Mouse (Mus musculus): Measurements from ENCODE around the gene Fgfrl1. TPM values are rescaled to one million over a fixed set of nuclear protein-coding genes. Genes with fewer than 3 reads are reported as not detected.
A peak's percentile ranks its signal among the peaks of the same experiment; 100 is the strongest.

Gene Fgfrl1
- 10 to 100 TPM; 20.8 to 29.5 TPM for total RNA-seq (2021)

DNA sequence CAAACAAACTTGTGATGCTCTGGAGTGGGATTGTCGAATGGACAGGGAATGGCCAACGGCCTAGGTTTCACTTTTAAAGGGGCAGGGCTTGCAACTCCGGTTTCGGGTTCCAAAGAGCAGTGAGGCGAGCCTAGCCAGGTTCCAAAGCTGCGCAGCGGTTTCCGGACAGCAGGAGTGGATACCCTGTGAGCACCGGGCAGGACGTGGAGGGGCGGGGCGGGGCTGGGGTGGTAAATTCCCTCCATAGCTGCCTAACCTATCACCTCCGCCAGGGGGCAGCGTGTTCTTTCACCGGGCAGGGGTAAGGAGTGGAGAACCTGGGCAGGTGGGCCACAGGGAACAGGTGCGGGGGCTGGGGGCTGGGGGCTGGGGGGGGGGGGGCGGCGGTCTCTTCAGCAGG lies at the start of gene Fgfrl1:
Gene Fgfrl1, plus strand, starts transcription at position 112 of the 400 bp plus-strand sequence.
- no peak for DNase-seq

- DNase-seq = no peak
Observed at GRCm38 (mm10) chr5:108643674-108644073, 48.5 kb upstream of the Fgfrl1 start.

DNA sequence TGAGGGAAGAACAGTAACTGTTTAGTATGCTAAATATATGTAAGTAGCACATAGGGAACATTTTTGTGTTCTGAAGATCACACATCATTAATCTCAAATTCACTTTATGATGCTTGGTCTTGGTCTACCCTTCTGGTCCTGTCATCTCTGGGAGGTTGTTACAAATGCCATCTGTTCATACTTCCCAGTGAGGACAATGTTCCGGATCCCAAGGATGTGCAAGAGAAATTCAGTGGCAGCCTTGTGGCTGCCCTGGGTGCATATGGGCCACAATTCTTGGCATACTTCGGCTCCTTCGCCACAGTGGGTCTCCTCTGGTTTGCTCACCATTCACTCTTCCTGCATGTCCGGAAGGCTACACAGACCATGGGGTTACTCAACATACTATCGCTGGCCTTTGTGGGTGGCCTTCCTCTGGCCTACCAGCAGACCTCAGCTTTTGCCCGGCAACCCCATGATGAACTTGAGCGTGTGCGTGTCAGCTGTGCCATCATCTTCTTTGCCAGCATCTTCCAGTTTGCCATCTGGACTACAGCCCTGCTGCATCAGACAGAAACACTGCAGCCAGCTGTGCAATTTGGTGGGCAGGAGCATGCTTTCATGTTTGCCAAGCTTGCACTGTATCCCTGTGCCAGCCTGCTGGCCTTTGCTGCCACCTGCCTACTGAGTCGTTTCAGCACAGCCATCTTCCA lies 46.4 kb upstream of the Fgfrl1 start:
- DNase-seq = no peak

DNA sequence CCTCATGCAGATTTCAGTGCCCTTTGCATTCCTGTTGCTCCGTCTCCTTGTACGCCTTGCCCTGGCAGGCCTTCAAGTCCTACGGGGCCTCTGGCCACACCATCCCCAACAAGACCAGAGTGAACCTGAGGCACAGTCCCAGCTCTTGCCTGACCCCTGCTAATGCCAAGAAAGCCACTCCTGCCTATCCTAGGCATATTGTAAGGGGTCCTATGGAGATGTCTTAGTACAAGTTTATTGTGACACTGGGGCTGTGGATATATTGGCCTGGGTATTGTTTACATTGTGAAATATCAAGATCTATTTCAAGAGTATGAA lies 45.9 kb upstream of the Fgfrl1 start:
- DNase-seq = no peak

- DNase-seq = no peak
Observed at GRCm38 (mm10) chr5:108647311-108647710, 44.9 kb upstream of the Fgfrl1 start.

GRCm38 (mm10) chr5:108647820-108648465 lies 44.2 kb upstream of the Fgfrl1 start:
- DNase-seq = no peak

- DNase-seq = no peak
Observed at GRCm38 (mm10) chr5:108648937-108649576, 43.1 kb upstream of the Fgfrl1 start.

DNA sequence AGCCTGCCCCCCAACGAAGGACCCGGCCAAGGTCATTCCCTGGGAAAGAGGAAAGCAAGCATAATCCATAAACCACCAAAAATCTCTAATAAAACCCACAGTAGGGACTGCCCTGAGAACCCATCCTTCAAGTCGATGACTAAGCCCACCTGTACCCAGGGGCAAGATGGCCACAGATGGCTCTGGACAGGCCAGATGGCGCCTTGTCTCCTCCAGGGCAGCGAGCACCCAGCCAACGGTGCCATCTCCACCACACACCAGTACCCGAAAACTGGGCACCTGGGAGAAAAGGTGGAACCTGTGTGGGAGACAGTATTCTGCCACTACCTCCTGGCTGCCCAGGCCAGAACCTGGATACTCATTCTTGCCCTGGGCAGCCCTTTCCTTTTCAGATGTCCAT lies 41.8 kb upstream of the Fgfrl1 start:
- DNase-seq = no peak

GRCm38 (mm10) chr5:108651136-108651720 lies 41.0 kb upstream of the Fgfrl1 start:
- no peak for DNase-seq

GRCm38 (mm10) chr5:108651823-108652222 lies 40.4 kb upstream of the Fgfrl1 start:
- DNase-seq = no peak

- peak in 1 of 2 experiments; percentile 2 for DNase-seq
Observed at GRCm38 (mm10) chr5:108653341-108653740, 38.8 kb upstream of the Fgfrl1 start.

GRCm38 (mm10) chr5:108654444-108654990 lies 37.7 kb upstream of the Fgfrl1 start:
- no peak for DNase-seq

- peak in 1 of 2 experiments; percentile 2 for DNase-seq
Observed at GRCm38 (mm10) chr5:108655381-108655780, 36.8 kb upstream of the Fgfrl1 start.

- DNase-seq = peak in 1 of 2 experiments; percentile 4
Observed at GRCm38 (mm10) chr5:108655891-108656650, 36.1 kb upstream of the Fgfrl1 start.

DNA sequence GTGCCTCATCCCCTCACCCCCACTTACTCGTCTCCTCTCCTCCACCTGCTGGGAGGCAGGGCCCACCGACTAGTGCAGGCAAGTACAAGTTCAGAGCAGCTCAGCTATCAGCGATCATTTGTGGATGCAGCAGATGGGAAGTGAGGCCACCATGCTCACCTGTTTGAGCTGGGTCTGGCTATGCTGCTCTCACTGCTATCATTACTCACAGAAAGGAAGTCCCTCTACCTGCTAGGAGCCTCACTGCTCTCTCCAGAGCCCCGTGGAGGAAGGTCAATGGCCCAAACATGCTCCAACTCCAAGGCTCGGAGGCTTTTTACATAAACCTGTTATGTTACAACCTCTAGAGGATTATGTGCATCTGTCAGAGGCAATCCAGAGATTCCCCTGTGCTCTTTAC lies 34.8 kb upstream of the Fgfrl1 start:
- DNase-seq = no peak

DNA sequence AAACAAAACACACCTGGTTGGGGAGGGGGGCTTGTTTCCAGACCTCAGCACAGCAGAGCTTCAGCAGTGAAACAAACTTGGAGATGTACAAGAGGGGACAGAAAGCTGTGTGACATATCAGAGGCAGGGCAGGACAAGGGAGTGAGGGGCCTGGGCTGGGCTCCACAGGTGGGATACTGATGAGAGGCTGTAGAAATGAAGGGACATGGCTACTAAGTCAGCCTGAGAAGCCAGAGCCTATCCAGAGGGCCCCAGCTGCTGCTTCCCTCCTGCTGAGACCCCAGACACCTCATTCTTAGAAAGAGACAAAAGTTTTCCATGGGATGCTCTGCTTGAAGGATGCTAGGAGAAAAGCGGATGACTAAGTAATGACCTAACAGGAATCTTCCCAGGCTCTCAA lies 33.6 kb upstream of the Fgfrl1 start:
- peak in 1 of 2 experiments; percentile 1 for DNase-seq

DNA sequence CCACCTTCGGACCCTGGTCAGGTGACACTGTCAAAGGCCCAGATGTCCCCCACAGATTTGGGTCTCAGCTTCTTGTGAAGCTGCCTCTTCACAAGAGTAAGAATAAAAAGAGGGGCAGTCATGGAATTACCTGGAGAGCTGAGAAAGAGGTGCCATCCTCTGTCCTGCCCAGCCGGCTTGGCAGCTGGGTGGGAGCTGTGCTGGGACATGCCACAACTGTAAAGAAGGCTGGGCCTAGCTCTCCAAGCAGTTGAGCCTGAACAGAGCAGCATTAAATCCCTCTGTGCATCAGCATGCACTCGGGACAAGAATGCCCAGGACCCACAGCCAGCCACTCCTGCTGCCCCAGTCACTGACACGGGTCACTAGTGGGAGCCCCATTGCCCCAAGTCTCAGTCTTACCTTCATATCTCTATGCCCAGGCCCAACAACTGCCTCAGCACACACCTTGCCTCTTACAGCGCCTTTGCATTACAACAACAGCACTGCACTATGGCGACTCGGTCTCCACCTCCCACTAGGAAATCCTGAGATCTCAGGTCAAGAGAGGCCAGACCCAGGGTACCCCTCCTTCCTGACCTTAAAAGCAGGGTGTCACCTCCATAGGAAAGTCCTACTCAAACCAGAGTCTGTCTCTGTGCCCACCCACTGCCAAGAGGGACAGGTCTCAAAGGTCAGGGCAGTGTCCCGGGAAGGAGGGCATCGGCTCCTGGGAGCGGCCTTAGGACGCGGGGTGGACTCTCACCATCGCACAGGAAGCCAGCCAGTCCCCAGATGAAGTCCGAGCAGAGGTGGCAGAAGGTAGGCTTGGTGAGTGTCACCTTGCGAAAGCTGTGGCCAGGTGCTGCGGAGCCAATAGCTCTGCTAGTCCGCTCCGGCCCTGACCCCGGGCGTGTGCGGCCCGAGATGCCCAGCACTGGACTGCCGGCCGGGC lies 32.2 kb upstream of the Fgfrl1 start, which contains the start of gene Idua:
Gene Idua, plus strand, starts transcription at position 634 of the 934 bp plus-strand sequence.
- no peak for DNase-seq

- peak; percentile 89 to 90 for DNase-seq
Observed at GRCm38 (mm10) chr5:108660632-108661268, 31.4 kb upstream of the Fgfrl1 start.

GRCm38 (mm10) chr5:108662772-108663171 lies 29.4 kb upstream of the Fgfrl1 start:
- no peak for DNase-seq

- no peak for DNase-seq
Observed at GRCm38 (mm10) chr5:108665066-108665465, 27.1 kb upstream of the Fgfrl1 start.

DNA sequence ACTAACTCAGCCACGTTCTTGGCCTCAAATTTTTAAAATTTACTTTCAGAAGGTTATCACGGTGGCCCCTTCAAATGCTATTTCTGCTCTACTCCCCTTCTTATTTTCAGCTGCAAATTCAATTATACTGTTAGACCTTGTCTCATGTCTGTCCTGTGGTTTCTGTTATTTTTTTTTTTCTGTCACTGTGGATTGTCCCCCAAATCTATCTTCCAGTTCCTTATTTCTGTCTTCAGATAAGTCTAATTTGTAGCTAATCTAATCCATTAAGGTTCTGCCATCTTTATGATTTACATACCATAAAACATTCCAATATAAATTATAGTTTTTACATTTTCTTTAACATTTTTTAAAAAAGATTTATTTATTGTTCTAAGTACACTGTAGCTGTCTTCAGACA lies 24.8 kb upstream of the Fgfrl1 start:
- no peak for DNase-seq
